Mouse (Mus musculus) C2C12 (cell line): Measurements from ENCODE around the gene Casc3. TPM values are rescaled to one million over a fixed set of nuclear protein-coding genes. Genes with fewer than 3 reads are reported as not detected.
A peak's percentile ranks its signal among the peaks of the same experiment; 100 is the strongest.

Experiments
- H3K27me3 ChIP-seq: one replicate; pipeline ENCODE4 v1.6.1; 2011; ENCODE audit not compliant: control insufficient read depth, insufficient read depth, insufficient read length
- H3K36me3 ChIP-seq: one replicate; pipeline ENCODE4 v1.6.1; 2011; ENCODE audit not compliant: control insufficient read depth, insufficient read depth
- H3K4me3 ChIP-seq: one replicate; pipeline ENCODE4 v1.5.1; 2011; ENCODE audit warnings: mild to moderate bottlenecking, control low read depth; ENCODE audit not compliant: poor library complexity, insufficient read depth, severe bottlenecking
- H3K79me2 ChIP-seq: one replicate; pipeline ENCODE4 v1.6.1; 2011; ENCODE audit not compliant: control insufficient read depth, insufficient read depth
- H3K79me3 ChIP-seq: one replicate; pipeline ENCODE4 v1.6.1; 2011; ENCODE audit warnings: low read depth, control low read depth
- H3ac ChIP-seq: one replicate; pipeline ENCODE3; 2011; ENCODE audit warnings: low read depth; ENCODE audit not compliant: control insufficient read depth, insufficient read length
- CEBPB ChIP-seq: IDR thresholded peaks from one replicate; pipeline ENCODE4 v1.6.1; 2011; ENCODE audit warnings: low read depth, mild to moderate bottlenecking, control low read depth, moderate library complexity
- CTCF ChIP-seq: IDR thresholded peaks from one replicate; pipeline ENCODE4 v1.5.1; 2011; ENCODE audit not compliant: control insufficient read depth, insufficient read depth, insufficient read length
- FOSL1 ChIP-seq: IDR thresholded peaks from one replicate; pipeline ENCODE4 v1.8.0; 2011; ENCODE audit warnings: mild to moderate bottlenecking, low read length; ENCODE audit not compliant: poor library complexity, insufficient read depth, severe bottlenecking
- MAX ChIP-seq: IDR thresholded peaks from one replicate; pipeline ENCODE4 v1.6.1; 2011; ENCODE audit warnings: mild to moderate bottlenecking, control low read depth
- MYOD1 ChIP-seq: IDR thresholded peaks from one replicate; pipeline ENCODE4 v1.6.1; 2011; ENCODE audit warnings: low read depth; ENCODE audit not compliant: control insufficient read depth, insufficient read length
- MYOG ChIP-seq: IDR thresholded peaks from one replicate; pipeline ENCODE4 v1.6.1; 2011; ENCODE audit not compliant: control insufficient read depth, insufficient read length; ENCODE audit errors: extremely low read depth
- USF1 ChIP-seq: IDR thresholded peaks from one replicate; pipeline ENCODE4 v1.6.1; 2011; ENCODE audit warnings: low read depth, mild to moderate bottlenecking, control low read depth, moderate library complexity
- polyA plus RNA-seq: library from polyadenylated mRNA; unstranded; fragments of >200 nt; fragmentation: generic; extraction: Trizol; gene quantifications from one replicate; pipeline ENCODE4 v1.2.1, GENCODE M21; 2012; ENCODE audit warnings: missing spikeins

The Casc3 gene
- polyA plus RNA-seq, 1 experiment: 24.4 TPM

- H3ac ChIP-seq: no peak overlapping the region
- no peak overlapping the region for H3K4me3 ChIP-seq
- peaks cover 29% of the 10 kb centered on the region for H3K79me2 ChIP-seq
- TF ChIP-seq FOSL1 (no peak), MYOD1 (no peak), CTCF (no peak), MAX (no peak), USF1 (no peak), MYOG (no peak), CEBPB (no peak)
- H3K79me3 ChIP-seq: peaks cover 9% of the 10 kb centered on the region
- no peaks in the 10 kb centered on the region for H3K36me3 ChIP-seq
- no peaks in the 10 kb centered on the region for H3K27me3 ChIP-seq
These were observed 12.6 kb upstream of the Casc3 start for GRCm38 (mm10) chr11:98792081-98792480.

GRCm38 (mm10) chr11:98794469-98795014 is 10.2 kb upstream of the Casc3 start:
- peak overlapping the region; percentile 83 for H3K4me3 ChIP-seq
- peaks cover 32% of the 10 kb centered on the region for H3K79me3 ChIP-seq
- TF ChIP-seq MYOD1 (no peak), MAX (peak; percentile 9)
- no peaks in the 10 kb centered on the region for H3K27me3 ChIP-seq
- peaks cover 13% of the 10 kb centered on the region for H3K36me3 ChIP-seq
- peak overlapping the region; percentile 95 for H3ac ChIP-seq
- peaks cover 53% of the 10 kb centered on the region for H3K79me2 ChIP-seq

GRCm38 (mm10) chr11:98795015-98795713 is 9.5 kb upstream of the Casc3 start, which contains the start of gene Msl1:
Msl1 (plus strand) TSS chr11:98795516.
- H3K79me2 ChIP-seq: peaks cover 60% of the 10 kb centered on the region
- H3K79me3 ChIP-seq: peaks cover 38% of the 10 kb centered on the region

GRCm38 (mm10) chr11:98795714-98796514 is 8.8 kb upstream of the Casc3 start:
- H3K27me3 ChIP-seq: no peaks in the 10 kb centered on the region
- peaks cover 26% of the 10 kb centered on the region for H3K36me3 ChIP-seq
- H3ac ChIP-seq: peak overlapping the region; percentile 92
- peak overlapping the region; percentile 83 for H3K4me3 ChIP-seq
- peaks cover 45% of the 10 kb centered on the region for H3K79me3 ChIP-seq
- peaks cover 67% of the 10 kb centered on the region for H3K79me2 ChIP-seq
- no peak for TF ChIP-seq MYOD1
- no peak for TF ChIP-seq CEBPB
- TF ChIP-seq MYOG: no peak
- no peak for TF ChIP-seq FOSL1
- no peak for TF ChIP-seq MAX
- no peak for TF ChIP-seq CTCF
- TF ChIP-seq USF1: no peak

More at GRCm38 (mm10) chr11:98795015-98795713, 9.5 kb upstream of the Casc3 start, which contains the start of gene Msl1:
- H3ac ChIP-seq: peak within 1 kb of the TSS; percentile 95
- no peaks in the 10 kb centered on the region for H3K27me3 ChIP-seq
- H3K36me3 ChIP-seq: peaks cover 19% of the 10 kb centered on the region
- TF ChIP-seq MAX (no peak), MYOG (no peak), USF1 (no peak), MYOD1 (no peak), FOSL1 (no peak), CEBPB (peak; percentile 55)
- peak within 1 kb of the TSS; percentile 83 for H3K4me3 ChIP-seq

- Histone ChIP-seq H3ac (peak overlapping the region; percentile 92), H3K36me3 (peaks cover 34% of the 10 kb centered on the region), H3K27me3 (no peaks in the 10 kb centered on the region), H3K79me2 (peaks cover 75% of the 10 kb centered on the region), H3K79me3 (peaks cover 48% of the 10 kb centered on the region), H3K4me3 (peak overlapping the region; percentile 83)
- TF ChIP-seq CTCF: no peak
- no peak for TF ChIP-seq MYOG
- no peak for TF ChIP-seq FOSL1
- no peak for TF ChIP-seq MAX
- no peak for TF ChIP-seq CEBPB
- TF ChIP-seq MYOD1: no peak
- TF ChIP-seq USF1: no peak
These were observed 8.0 kb upstream of the Casc3 start for GRCm38 (mm10) chr11:98796515-98797216.
